Mouse (Mus musculus) ovary, adult 18-20 months (tissue): ENCODE data around the gene Akap1.
"Not testable (repeated sequence)": the region's sequence is repeated elsewhere in the genome, so short reads cannot be mapped to it uniquely, and the experiment has no call there.

ENCODE experiments used
- DNase-seq: peaks from one replicate; pipeline ENCODE4 v3.0.0; 2022; ENCODE audit warnings: low spot score, mixed read lengths

The Akap1 gene

GRCm38 (mm10) chr11:88864458-88865197 lies at the start of gene Akap1:
TSS of gene Akap1 (minus strand) at chr11:88864586.
- DNase-seq: peak; percentile 98

DNA sequence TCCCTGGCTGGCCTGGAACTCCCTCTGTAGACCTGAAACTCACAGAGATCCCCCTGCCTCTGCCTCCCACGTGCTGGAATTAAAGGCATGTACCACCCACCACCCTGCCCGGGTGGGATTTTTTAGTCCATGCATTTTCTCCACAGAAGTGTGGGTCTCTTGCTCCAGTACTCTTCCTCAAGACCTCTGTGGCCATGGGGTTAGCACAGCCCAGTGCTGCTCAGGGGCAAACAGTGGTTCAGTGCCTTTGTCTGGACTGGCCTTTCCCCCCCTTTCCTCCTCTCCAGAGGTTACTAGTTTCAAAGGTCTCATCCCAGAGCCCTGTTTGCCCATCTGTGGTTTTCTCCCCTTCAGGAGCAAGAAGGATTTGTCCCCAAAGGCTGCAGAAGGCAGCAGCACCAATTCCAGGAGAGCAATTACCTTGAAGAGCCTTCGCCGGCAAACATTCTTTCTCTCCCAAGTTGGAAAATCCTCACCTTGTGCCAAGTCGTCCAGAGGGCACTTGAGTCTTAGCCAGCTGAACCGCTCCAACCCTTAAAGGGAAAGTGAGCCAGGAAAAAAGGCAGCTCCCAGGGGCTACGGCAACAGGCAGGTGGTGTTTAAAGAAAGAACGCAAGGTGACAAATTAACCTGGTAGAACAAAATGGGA lies 45.1 kb upstream of the Akap1 start:
- DNase-seq: peak; percentile 58

- peak; percentile 40 for DNase-seq
These were observed 44.3 kb upstream of the Akap1 start for GRCm38 (mm10) chr11:88908557-88909211.

GRCm38 (mm10) chr11:88907886-88908285 lies 43.5 kb upstream of the Akap1 start:
- DNase-seq: no peak

DNA sequence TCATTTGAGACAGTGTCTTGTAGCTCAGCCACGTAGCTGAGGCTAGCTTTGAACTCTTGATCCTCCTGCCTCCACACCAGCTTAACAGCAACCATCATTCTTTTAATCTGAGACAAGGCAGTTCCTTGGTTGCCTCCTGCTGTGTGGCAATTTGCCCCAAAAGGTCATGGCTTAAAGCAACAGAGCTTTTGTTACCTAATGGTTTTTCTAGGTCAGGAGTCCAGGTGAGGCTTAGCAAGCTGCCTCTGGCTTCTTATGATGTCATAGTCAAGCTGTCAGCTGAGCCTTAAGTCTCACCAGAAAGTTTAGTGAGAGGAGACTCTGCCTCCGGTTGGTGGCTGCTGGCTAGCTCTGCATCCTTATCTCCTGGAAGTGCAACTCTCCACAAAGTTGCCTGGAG lies 41.2 kb upstream of the Akap1 start:
- no peak for DNase-seq

- DNase-seq: no peak
These were observed 39.7 kb upstream of the Akap1 start for GRCm38 (mm10) chr11:88904080-88904479.

DNA sequence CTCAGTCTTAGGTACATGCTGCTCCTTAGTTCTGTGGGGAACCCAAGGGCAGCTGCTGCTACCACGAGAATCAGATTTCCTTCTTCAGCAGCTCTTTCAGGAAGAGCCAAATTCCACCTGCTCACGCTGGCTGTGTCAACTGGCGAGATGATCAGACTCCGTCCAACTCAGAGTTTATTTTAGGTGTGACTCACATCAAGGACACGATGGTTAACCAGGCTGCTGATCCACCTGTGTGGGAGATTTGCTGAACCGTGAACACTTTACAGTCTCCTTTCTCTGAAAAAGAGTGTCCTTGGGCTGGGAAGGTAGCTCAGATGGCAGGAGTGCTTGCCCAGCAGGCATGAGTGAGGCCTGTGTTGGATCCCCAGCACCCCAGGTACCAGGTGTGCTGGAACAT lies 38.4 kb upstream of the Akap1 start:
- no peak for DNase-seq

DNA sequence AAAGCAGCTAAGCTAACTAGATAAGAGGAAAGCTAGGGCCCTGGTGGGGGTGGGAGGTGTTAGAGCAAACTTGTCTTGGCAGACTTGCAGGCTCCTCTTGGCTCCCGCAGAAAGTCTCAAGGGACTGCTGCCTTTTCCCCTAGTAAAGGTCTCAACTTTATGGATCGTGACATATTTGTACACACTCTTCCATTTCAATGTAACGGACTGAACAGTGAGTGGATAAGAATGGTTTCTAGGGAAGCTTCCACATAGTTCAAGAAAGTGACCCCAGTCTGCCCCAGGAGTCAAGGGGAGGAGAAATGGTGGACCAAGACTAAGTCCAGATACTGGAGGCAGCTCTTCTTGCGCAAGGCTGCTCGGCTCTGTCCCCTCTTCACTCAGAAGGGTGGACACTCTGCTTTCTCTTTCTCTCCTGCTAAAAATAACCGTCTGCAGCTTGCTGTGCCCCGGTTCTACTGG lies 37.0 kb upstream of the Akap1 start:
- DNase-seq: no peak

- DNase-seq: no peak
These were observed 35.2 kb upstream of the Akap1 start for GRCm38 (mm10) chr11:88899561-88899960.

DNA sequence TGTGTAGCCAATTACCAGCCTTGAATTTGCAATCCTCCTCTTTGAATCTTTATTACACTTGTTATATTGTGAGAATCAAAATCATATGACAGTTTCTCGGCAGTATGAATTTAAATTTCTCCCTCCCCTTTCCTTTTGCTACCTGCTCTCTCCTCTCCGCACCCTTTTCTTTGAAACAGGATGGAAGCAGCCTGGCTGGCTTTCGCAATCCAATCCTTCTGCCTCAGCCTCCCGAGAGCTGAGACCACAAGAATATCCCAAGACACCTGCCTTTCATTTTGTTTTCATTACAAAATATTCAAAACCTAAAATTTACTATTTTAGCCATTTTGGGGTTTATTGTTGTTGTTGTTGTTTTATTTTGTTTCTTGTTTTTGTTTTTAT lies 34.0 kb upstream of the Akap1 start:
- DNase-seq: no peak

- DNase-seq: no peak
These were observed 33.4 kb upstream of the Akap1 start for GRCm38 (mm10) chr11:88897624-88898379.

DNA sequence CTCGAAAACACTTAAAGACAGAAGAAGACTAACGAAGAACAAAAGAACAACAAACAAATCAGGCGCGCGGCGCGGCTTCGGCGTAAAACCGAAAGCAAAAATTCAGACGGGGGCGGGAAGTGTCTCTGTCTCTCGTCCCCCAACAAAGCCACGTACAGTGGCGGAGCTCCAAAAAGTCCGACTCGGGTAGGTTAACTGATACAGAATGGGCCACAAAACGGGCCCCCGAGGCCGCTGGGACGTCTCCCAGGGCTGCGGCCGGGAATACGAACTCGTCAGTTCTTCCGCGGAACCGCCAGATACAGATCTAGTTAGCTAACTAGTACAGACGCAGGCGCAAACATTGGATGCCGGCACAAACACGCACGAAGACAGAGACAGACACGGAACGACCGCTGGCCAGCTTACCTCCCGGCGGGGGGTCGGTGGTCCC lies 31.4 kb upstream of the Akap1 start:
- DNase-seq: peak; percentile 14

DNA sequence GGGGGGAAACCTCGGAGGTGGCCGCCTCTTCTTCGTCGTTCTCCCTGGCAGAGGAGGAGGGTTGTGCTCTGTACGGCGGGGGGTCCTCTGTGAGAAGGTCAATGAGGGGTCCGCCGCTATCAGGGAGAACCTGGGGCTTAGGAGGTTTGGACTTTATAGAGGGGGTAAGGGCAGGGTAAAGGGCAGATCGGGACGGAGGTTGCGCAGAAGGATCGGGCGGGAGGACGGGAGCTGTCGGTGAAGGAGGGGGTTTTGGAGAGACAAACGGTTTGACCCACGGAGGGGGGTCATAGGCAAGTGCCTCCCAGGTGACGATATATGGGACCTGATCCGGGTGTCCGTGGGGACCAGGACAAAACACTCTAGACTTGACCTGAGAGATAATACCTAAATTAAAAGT lies 30.8 kb upstream of the Akap1 start:
- peak; percentile 28 for DNase-seq

GRCm38 (mm10) chr11:88894279-88894678 lies 29.9 kb upstream of the Akap1 start:
- not testable (repeated sequence) for DNase-seq

DNA sequence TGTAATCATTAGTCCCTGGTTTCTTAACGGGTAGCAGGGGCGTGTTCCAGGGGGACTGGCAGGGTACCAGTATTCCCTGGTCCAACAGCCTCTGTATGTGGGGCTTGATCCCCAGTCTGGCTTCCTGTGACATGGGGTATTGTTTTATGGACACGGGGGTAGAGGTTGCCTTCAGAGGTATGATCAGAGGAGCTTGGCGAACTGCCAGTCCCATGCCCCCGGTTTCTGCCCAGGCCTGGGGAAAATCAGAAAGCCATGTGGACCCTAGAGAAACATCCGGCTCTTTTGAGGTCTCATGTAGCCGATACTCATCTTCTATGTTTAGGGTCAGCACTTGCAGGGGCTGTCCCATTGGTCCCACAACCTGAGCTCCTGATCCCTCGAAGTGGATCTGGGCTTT lies 29.1 kb upstream of the Akap1 start:
- not testable (repeated sequence) for DNase-seq

DNA sequence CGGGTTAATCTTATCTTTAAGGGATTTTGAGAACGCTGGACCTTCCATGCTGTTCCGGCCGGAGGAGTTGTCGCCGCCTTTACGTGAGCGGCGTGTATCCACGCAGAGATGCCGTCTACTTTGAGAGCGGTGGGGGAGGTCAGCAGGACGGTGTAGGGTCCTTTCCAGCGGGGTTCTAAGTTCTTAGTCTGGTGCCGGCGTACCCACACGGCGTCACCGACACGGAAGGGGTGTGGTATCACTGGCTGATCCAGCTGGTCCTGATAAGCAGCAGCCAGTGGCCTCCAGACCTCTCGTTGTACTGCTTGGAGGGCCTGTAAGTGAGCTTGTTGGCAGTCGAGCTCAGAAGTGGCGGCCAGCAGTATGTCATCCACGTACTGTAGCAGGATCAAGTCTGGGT lies 28.4 kb upstream of the Akap1 start:
- DNase-seq: peak; percentile 20

GRCm38 (mm10) chr11:88891921-88892561 lies 27.7 kb upstream of the Akap1 start:
- peak; percentile 66 for DNase-seq

DNA sequence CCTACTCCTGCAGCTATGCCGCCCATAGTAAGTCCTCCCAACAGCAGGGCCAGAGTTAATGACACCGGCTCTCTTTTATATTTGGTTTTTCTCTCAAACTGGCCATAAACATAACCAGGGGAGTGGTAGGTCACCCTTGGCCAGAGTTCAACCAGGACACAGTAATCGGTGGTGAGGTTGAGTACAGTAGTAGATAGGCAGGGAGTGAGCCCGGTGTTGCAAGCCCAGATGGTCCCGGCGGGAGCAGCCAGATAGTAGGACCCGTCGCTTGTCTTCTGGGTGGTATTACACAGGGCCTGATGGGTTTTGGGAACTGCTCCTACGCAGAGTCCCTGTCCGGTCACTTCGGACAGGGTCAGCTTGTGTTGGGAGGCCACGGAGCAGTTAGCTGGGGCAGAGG lies 27.1 kb upstream of the Akap1 start:
- DNase-seq: peak; percentile 34

- DNase-seq: not testable (repeated sequence)
These were observed 26.5 kb upstream of the Akap1 start for GRCm38 (mm10) chr11:88890904-88891303.

DNA sequence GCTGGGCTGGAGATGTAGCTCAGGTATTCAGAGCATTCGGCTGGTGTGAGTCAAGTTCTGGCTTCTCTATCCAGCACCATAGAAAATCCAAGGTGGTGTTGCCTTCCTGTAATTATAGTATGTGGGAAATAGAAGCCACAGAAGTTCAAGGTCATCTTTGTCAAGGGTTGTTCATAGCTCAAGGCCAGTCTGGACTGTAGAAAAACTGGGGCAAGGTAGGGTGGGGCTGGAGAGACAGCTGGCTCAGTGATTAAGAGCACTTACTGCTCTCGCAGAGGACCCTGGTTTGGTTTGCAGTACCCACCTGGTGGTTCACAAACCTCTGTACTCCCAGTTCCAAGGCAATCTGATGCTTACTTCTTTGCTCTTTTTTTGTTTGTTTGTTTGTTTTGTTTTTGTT lies 24.6 kb upstream of the Akap1 start:
- no peak for DNase-seq

DNA sequence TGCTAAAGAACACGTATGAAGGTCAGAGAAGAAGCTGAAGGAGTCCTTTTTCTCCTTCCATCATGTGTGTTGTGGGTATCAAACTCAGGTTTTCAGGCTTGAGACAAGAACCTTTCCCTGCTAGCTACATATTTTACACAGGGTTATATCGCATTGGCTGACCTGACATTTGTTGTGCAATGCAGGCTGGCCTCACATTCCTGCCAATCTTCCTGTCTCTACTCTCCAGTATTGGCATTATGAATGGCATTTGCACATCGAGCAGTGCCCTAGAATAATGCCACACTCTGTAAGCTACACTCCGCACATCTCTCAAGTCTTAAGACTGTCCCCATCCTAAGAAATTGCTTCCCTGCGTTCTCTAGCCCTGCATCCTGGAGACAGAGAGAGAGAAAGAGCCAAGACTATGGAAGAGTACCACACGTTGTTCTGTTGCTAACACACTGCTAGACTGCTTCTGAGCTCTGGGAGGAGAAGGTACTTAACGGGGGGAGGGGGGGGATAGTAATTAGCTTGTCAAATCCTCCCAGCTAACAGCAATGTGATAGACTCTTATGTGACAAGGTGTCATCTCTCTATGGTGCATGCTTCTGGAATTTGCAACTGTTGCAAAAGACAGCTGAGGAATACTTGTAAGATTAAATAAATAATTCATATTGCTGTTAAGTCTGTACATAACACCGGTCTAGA lies 20.1 kb upstream of the Akap1 start:
- no peak for DNase-seq
